Mouse (Mus musculus): ENCODE measurements around the gene Rere.
A peak's percentile ranks its signal among the peaks of the same experiment; 100 is the strongest.
"Not testable (repeated sequence)": the region's sequence is repeated elsewhere in the genome, so short reads cannot be mapped to it uniquely, and the experiment has no call there.

The Rere gene

GRCm38 (mm10) chr4:150544652-150545258, 263.3 kb downstream of the Rere start:
- DNase-seq (ENCODE audit: extremely low read depth, low read depth): peak; percentile 70

GRCm38 (mm10) chr4:150545775-150546174, 264.3 kb downstream of the Rere start:
- DNase-seq (ENCODE audit: extremely low read depth, low read depth): no peak

GRCm38 (mm10) chr4:150546296-150546695, 264.9 kb downstream of the Rere start:
- not testable (repeated sequence) for DNase-seq (ENCODE audit: extremely low read depth, low read depth)

GRCm38 (mm10) chr4:150549393-150549792, 267.9 kb downstream of the Rere start:
- no peak for DNase-seq (ENCODE audit: extremely low read depth, low read depth)

GRCm38 (mm10) chr4:150549989-150550716, 268.7 kb downstream of the Rere start:
- DNase-seq (ENCODE audit: extremely low read depth, low read depth): no peak

- no peak for DNase-seq (ENCODE audit: extremely low read depth, low read depth)
Measured at GRCm38 (mm10) chr4:150551390-150551789, 269.9 kb downstream of the Rere start.

GRCm38 (mm10) chr4:150552751-150553600, 271.5 kb downstream of the Rere start:
- no peak for DNase-seq (ENCODE audit: extremely low read depth, low read depth)

GRCm38 (mm10) chr4:150555783-150556182, 274.3 kb downstream of the Rere start:
- no peak for DNase-seq (ENCODE audit: extremely low read depth, low read depth)

- DNase-seq (ENCODE audit: extremely low read depth, low read depth): peak; percentile 88
Measured at GRCm38 (mm10) chr4:150556382-150557221, 275.2 kb downstream of the Rere start.

- DNase-seq (ENCODE audit: extremely low read depth, low read depth): not testable (repeated sequence)
Measured at GRCm38 (mm10) chr4:150557289-150557688, 275.8 kb downstream of the Rere start.

- DNase-seq (ENCODE audit: extremely low read depth, low read depth): no peak
Measured at GRCm38 (mm10) chr4:150557976-150558375, 276.5 kb downstream of the Rere start.

GRCm38 (mm10) chr4:150559514-150559913, 278.1 kb downstream of the Rere start:
- no peak for DNase-seq (ENCODE audit: extremely low read depth, low read depth)

- DNase-seq (ENCODE audit: extremely low read depth, low read depth): no peak
Measured at GRCm38 (mm10) chr4:150563281-150563680, 281.8 kb downstream of the Rere start.

- peak; percentile 92 for DNase-seq (ENCODE audit: extremely low read depth, low read depth)
Measured at GRCm38 (mm10) chr4:150566193-150566592, 284.7 kb downstream of the Rere start.

GRCm38 (mm10) chr4:150568318-150569134, 287.1 kb downstream of the Rere start:
- DNase-seq (ENCODE audit: extremely low read depth, low read depth): no peak

GRCm38 (mm10) chr4:150569135-150569833, 287.8 kb downstream of the Rere start:
- DNase-seq (ENCODE audit: extremely low read depth, low read depth): no peak

GRCm38 (mm10) chr4:150569834-150570571, 288.6 kb downstream of the Rere start:
- peak; percentile 76 for DNase-seq (ENCODE audit: extremely low read depth, low read depth)

GRCm38 (mm10) chr4:150570793-150571192, 289.3 kb downstream of the Rere start:
- no peak for DNase-seq (ENCODE audit: extremely low read depth, low read depth)

- no peak for DNase-seq (ENCODE audit: extremely low read depth, low read depth)
Measured at GRCm38 (mm10) chr4:150572104-150572691, 290.8 kb downstream of the Rere start.
